Mouse (Mus musculus): ENCODE measurements around the gene Ptges.
"Not testable (repeated sequence)": the region's sequence is repeated elsewhere in the genome, so short reads cannot be mapped to it uniquely, and the experiment has no call there.

DNA sequence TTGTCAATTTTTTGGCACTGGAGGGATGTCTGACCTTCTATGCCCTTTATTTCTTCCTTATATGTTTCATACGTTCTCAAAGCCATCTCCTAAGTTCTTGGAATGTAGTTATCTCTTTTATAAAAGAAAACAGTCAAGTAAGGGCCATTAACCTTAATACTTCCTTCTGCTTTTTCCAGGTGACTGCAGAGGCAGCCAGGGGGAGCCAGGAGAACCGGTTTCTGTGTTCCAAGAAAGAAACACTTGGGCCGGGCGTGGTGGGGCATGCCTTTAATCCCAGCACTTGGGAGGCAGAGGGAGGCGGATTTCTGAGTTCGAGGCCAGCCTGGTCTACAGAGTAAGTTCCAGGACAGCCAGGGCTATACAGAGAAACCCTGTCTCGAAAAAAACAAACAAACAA, 12.5 kb upstream of the Ptges start:
- TF ChIP-seq CTCF (IDR thresholded peaks at IDR 0.05; ENCODE audit: borderline replicate concordance, insufficient read depth, low read length); POLR2A (IDR thresholded peaks at IDR 0.05; ENCODE audit: low read depth, low read length): not testable (repeated sequence)
